Mouse (Mus musculus) kidney, postnatal 14 days (tissue): ENCODE measurements around the gene Nnat.
"Not testable (repeated sequence)": the region's sequence is repeated elsewhere in the genome, so short reads cannot be mapped to it uniquely, and the experiment has no call there.

Source experiments
- DNase-seq: peaks from one replicate; pipeline ENCODE4 v3.0.0; 2022; ENCODE audit warnings: mixed read lengths

Gene Nnat

GRCm38 (mm10) chr2:157552158-157552886 is 7.6 kb upstream of the Nnat start:
- peak; percentile 38 for DNase-seq

- no peak for DNase-seq
Measured at GRCm38 (mm10) chr2:157556074-157556698, 3.7 kb upstream of the Nnat start.

- DNase-seq: no peak
Measured at GRCm38 (mm10) chr2:157558051-157558450, 1.8 kb upstream of the Nnat start.

DNA sequence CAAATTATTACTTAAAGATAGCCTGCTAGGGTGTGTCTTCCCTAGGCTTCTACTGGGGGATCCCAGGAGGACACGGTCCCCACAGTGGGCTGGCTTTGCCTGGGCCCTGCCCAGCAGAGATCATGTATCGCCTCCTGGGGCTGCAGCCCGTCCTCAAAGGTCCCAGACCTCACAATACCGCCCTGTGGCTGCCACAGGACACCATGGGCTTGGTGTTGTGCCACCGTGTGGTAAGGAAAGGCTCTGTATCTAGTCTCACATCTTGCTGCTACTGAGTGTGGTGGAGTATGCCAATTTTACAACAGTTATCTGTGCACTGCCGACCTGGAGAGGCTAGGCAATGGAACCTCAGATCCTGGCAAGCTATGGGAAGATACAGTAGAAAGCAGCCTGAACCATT is 1.4 kb upstream of the Nnat start:
- no peak for DNase-seq

- DNase-seq: no peak
Measured at GRCm38 (mm10) chr2:157559440-157559839, 438 bp upstream of the Nnat start.

DNA sequence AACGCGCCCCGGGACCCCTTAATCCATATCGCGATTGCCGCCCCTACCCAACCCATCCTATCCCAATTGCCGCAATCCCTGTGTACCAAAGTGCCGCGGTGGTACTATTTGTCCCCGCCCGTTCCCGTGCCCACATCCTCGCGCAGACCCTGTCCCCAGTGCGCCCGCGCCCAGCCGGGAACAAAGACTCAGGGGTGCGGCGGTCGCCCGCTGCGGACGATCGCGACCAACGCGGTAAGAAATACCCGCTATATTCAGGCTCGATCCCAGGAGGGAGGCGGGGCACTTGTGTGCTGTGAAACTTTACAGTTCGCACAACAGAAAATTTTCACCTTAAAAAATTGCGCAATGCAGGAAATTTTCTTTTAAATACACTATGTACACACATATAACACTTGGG is 424 bp downstream of the Nnat start:
- DNase-seq: no peak

DNA sequence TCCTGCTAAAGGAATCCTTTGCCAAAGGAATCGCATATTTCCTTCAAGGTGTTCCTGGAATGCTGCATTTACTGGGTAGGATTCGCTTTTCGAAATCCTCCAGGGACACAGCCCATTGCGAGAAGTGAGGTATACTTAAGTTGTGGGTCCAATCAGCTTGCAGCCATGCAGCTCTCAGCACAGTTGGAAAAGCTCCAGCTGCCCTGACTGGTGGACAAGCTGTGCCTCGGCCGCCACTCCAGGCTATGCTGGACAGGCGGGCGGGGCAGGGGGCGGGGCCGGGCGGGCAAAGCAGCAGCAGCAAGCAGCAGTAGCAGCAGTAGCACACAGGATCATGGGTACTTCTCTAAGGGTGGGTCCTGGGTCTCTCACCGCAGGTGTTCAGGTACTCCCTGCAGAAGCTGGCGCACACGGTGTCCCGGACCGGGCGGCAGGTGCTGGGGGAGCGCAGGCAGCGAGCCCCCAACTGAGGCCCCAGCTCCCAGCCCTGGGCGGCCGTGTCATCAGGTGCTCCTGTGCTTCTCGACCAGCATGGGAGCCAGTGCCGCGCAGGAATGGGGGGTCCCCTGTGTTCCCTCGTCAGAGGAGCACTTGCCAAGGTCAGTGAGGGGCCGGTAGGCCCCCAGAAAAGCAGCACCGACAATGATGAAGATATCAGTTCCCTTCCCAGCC is 1.4 kb downstream of the Nnat start:
- peak; percentile 94 for DNase-seq

GRCm38 (mm10) chr2:157563031-157563430 is 3.2 kb downstream of the Nnat start:
- DNase-seq: no peak

GRCm38 (mm10) chr2:157564723-157565122 is 4.8 kb downstream of the Nnat start:
- DNase-seq: no peak

- DNase-seq: no peak
Measured at GRCm38 (mm10) chr2:157565446-157565845, 5.6 kb downstream of the Nnat start.

DNA sequence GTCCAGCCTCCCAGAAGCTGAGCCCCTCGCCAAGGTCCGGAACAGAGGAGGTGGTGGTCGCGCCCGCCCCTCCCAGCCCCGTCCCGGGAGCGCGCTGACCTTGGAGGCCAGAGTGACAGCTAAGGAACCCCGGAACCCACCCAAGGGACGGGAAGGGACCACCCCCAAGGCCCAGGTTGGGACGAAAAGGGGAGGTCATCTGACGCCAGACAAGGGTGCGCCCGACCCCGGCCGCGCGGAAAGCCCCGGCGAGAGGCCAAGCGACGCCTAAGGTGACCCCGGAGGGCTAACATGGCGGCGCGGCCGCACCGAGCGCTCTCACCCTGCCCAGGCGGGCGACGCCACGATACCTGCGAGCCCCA is 6.0 kb downstream of the Nnat start:
- no peak for DNase-seq

DNA sequence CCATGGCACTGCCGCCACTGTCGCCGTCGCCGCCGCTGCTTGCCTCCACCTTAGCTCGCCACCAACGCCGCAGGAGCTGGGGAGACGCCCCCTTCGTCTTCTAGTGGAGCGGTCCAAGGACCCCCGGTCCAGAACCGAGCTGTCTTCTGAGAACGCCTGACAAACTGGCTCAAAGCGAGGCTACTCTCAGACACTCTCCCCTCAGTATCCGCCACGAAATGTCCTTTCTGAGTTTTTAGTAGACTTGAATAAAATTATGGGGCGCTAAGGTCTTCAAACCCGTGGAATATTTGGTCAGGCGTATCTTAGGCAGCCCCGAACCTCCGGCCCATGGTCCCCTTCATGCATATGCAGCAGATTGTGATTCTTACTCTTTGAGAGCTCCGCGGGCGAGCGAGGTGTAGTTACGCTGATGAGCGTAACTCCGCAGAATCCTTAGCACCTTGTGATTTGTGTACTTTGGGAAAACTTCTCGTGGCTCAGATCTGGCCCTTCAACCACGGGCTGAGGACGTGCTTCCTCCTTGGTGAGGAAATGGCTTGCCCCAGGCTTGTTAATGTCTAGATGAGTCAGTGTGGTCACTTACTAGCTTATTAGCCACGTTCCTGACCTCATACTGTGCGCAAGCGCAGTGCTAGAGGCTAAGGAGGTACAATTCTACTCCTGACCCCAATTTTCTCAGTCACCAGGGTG is 6.5 kb downstream of the Nnat start:
- DNase-seq: peak; percentile 90

DNA sequence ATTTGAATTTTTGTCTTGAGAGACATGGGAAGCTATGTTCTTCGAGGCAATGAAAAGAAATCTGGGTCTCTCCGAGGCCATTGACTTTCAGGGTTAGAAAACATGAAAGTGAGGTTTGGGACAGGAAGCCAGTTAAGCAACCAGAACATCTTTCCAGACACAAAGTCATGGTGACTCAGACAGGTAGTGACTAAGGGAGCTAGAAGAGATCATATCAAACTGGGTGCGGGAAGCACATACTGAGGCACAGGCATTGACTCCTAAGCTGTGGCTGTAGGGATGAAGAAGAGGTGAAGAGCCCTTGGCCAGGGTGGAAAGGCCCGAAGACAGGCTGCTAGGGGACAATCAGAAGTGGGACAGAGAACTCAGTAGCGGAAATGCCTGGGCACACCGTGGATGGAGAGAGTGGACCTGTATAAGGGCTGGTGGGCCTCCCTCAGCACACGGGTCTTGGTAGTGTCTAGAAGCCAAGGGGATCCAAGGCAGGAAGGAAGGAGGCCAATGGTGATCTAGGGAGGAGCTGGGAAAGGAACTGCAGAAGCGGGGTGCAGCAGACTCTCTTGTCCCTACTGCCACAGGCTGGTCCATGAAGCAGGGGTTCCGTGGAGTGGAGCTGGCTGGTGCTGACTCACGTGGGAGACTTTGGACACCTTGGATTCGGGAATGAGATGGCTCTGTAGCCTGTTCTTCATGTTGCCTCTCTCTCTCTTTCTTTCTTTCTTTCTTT is 7.5 kb downstream of the Nnat start:
- no peak for DNase-seq

DNA sequence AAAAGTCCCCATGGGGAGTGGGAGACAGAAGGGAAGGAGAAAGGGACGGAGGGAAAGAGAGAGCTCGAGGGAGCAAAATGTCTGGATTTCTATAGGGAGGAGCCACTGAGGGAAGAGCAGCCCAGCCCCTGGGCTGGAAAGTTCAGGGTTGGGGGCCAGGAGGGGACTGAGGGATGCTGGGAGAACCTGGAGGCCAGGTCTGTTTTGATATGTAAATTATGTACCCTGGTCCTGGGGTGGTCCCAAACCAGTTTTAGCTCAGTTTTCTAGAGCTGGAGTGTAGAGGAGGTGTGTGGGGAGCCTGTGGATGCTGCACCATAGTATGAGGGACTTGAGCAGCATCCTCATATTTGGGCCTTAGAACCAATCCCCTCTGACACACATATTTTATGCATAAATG is 9.0 kb downstream of the Nnat start:
- DNase-seq: no peak

DNA sequence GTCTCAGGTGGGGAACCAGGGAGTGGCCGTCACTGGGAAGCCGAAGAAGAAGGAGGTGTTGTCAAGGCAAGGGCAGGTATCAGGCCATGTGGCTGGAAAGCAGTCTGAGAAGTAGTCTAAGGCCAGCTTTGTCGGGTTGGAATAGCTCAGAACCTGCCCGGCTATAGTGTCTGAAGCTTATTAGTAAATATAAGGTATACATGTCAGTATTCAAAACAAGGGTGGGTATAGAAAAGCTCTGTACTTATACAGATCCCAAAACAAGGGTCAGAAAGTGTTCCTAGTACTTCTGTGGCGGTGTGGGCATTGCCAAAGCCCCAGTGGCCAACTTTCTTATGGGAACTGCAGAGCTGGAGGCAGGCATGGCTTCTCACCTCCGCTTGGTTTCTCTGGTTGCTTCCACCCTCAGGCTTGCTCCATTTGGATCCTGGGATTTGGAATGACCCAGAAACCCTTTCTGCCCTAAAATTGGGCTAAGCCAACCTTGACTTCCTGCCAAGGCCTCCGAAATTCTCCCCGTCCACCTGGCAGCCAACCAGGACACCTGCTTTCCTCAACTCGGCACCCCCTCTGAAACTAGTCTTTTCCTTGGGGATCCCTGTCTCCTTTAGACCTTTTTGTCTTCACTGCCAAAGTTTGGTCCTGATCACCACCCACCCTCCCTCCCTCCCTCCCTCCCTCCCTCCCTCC is 10.1 kb downstream of the Nnat start:
- DNase-seq: no peak

DNA sequence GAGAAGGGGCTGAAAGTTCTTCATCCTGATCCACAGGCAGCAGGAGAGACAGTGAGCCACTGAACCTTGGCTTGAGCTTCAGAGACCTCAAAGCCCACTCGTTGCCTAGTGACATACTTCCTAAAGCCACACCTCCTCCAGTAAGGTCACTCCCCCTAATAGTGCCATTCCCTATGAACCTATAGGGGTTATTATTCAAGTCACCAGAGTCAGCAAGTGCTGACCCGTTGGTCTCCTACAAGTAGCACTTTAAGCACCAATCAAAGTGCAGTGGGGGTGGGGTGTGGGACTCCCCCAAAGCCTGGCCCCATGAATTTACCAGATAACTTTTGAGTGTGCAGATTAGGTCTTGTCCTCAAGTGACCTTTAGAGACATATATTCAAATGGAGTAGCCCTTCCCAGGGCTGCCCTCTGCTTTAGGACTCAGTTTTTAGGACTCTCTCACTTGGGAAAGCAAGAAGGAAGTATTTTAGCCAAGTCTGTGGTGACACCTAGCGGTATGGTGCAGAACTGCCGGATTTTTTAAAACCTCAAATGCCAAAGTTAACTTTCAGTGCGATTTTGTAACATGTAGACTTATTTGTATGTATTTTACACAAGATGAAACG is 11.4 kb downstream of the Nnat start, which contains the start of gene Blcap:
Blcap (minus strand) TSS at position 51 of the 609 bp plus-strand sequence.
- DNase-seq: peak; percentile 64

- DNase-seq: no peak
Measured at GRCm38 (mm10) chr2:157572786-157573185, 12.9 kb downstream of the Nnat start.

DNA sequence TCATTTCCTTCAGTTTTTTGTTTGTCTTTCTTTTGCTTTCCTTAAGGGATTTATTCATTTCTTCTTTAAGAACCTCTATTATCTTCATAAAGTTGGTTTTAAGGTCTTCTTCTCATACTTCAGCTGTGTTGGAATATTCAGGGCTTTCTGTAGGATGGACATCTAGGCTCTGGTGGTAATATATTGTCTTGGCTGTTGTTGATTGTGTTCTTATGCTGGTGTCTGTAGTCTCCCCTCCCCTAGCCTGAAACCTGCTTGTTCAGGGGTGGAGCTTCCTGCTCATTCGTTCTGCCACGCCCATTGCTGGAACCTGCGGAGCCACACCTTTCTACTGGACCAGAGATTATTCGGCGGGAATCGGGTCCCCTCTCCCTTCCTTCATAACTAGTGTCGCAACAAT is 25.5 kb downstream of the Nnat start:
- DNase-seq: not testable (repeated sequence)

DNA sequence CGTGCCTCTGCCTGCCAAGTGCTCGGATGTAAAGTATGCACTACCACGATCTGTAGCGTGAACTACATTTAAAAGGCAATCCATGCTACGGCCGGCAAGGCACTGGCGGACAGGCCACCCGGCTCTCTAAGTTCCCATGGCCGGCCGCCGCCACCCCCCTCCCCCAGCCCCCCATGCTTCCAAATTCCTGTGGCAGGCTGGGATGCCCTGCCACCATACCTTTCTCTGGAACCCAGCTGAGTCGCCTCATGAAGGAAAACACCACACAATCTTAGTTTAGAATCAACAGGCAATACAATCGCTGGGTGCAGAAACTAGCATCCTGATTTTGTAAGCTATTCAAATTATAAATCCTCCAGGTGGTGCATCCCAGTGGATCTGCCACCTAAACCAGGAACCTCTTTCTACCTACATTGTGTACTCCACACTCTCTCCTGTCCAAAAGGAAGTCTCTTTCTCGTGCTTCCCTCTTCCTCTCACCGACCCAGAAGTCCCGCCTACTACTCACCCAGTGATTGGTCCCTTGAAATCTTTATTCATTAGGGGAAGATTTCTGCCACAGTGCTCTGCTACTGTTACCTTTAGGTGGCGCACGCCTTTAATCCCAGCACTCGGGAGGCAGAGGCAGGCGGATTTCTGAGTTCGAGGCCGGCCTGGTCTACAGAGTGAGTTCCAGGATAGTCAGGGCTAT is 37.1 kb downstream of the Nnat start:
- no peak for DNase-seq

DNA sequence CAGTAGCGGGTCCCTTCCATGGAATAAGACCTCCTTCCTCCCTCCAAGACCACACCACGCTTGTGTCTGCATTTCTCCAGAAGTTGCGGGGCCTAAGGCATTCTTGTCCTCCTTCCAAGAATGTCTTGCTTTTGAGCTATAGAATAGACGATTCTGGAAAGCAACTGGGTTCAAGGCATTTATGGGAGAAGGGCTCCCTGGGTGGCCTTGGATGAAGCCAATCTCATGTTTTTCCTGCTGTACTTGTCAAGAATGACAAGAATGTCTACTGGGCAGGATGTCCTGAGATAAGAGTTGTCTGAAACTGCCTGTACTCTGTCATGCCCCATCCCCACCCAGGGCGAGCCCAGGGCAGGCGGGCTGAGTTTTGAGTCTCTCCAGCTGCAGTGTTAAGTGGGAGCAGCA is 41.6 kb downstream of the Nnat start:
- DNase-seq: peak; percentile 58

- peak; percentile 80 for DNase-seq
Measured at GRCm38 (mm10) chr2:157605025-157605675, 45.3 kb downstream of the Nnat start.
